Mouse (Mus musculus) fibroblast of lung, adult 2 months (primary cell): ENCODE results near the gene Cpeb4.
"Not testable (repeated sequence)": the region's sequence is repeated elsewhere in the genome, so short reads cannot be mapped to it uniquely, and the experiment has no call there.

Source experiments
- DNase-seq: peaks from one replicate; pipeline ENCODE4 v3.0.0-alpha.2; 2011; ENCODE audit warnings: low read depth

The Cpeb4 gene

GRCm38 (mm10) chr11:31871911-31872310 lies at the start of gene Cpeb4:
Cpeb4 (plus strand) TSS chr11:31872211.
- DNase-seq, result no peak

GRCm38 (mm10) chr11:31822556-31822955 lies 49.5 kb upstream of the Cpeb4 start:
- DNase-seq, result peak; percentile 44

- DNase-seq, result no peak
Measured at GRCm38 (mm10) chr11:31823513-31823912, 48.5 kb upstream of the Cpeb4 start.

GRCm38 (mm10) chr11:31824504-31825166 lies 47.4 kb upstream of the Cpeb4 start:
- DNase-seq, result peak; percentile 87

GRCm38 (mm10) chr11:31828011-31828770 lies 43.8 kb upstream of the Cpeb4 start:
- peak; percentile 14 for DNase-seq

- DNase-seq, result no peak
Measured at GRCm38 (mm10) chr11:31828771-31829072, 43.3 kb upstream of the Cpeb4 start.

- no peak for DNase-seq
Measured at GRCm38 (mm10) chr11:31830213-31831151, 41.5 kb upstream of the Cpeb4 start.

GRCm38 (mm10) chr11:31831451-31831850 lies 40.6 kb upstream of the Cpeb4 start:
- DNase-seq, result no peak

GRCm38 (mm10) chr11:31831983-31832382 lies 40.0 kb upstream of the Cpeb4 start:
- no peak for DNase-seq

- no peak for DNase-seq
Measured at GRCm38 (mm10) chr11:31832439-31832980, 39.5 kb upstream of the Cpeb4 start.

- DNase-seq, result no peak
Measured at GRCm38 (mm10) chr11:31833506-31833905, 38.5 kb upstream of the Cpeb4 start.

- no peak for DNase-seq
Measured at GRCm38 (mm10) chr11:31835352-31835751, 36.7 kb upstream of the Cpeb4 start.

GRCm38 (mm10) chr11:31837243-31837642 lies 34.8 kb upstream of the Cpeb4 start:
- no peak for DNase-seq

- no peak for DNase-seq
Measured at GRCm38 (mm10) chr11:31837753-31838152, 34.3 kb upstream of the Cpeb4 start.

- peak; percentile 12 for DNase-seq
Measured at GRCm38 (mm10) chr11:31838442-31839083, 33.4 kb upstream of the Cpeb4 start.

GRCm38 (mm10) chr11:31839084-31839460 lies 32.9 kb upstream of the Cpeb4 start:
- DNase-seq, result no peak

- no peak for DNase-seq
Measured at GRCm38 (mm10) chr11:31842171-31842959, 29.6 kb upstream of the Cpeb4 start.

- no peak for DNase-seq
Measured at GRCm38 (mm10) chr11:31843177-31843833, 28.7 kb upstream of the Cpeb4 start.

- no peak for DNase-seq
Measured at GRCm38 (mm10) chr11:31843834-31844188, 28.2 kb upstream of the Cpeb4 start.

- DNase-seq, result not testable (repeated sequence)
Measured at GRCm38 (mm10) chr11:31845111-31845510, 26.9 kb upstream of the Cpeb4 start.
